Mouse (Mus musculus) neural tube, embryonic 15.5 days (tissue): ENCODE measurements around the gene Smyd3. TPM values are rescaled to one million over a fixed set of nuclear protein-coding genes. Genes with fewer than 3 reads are reported as not detected.
"Not testable (repeated sequence)": the region's sequence is repeated elsewhere in the genome, so short reads cannot be mapped to it uniquely, and the experiment has no call there.

Experiments used
- ATAC-seq: fragments of 200-750 bp; cut with Nextera tagmentation; 2 replicates; pipeline ENCODE4 v1.8.0; 2017; ENCODE audit warnings: mild to moderate bottlenecking, moderate TSS enrichment, moderate library complexity; ENCODE audit not compliant: low FRiP score
- H3K27ac ChIP-seq: fragments of 300-500 bp; sonication (generic); replicated peaks from 2 replicates; pipeline ENCODE4 v1.5.1; 2015; ENCODE audit warnings: mild to moderate bottlenecking, inconsistent platforms
- H3K27me3 ChIP-seq: fragments of 300-500 bp; sonication (generic); replicated peaks from 2 replicates; pipeline ENCODE4 v1.6.1; 2015; ENCODE audit warnings: inconsistent platforms
- H3K36me3 ChIP-seq: fragments of 300-500 bp; sonication (generic); 2 replicates; pipeline ENCODE4 v1.6.1; 2015; ENCODE audit warnings: inconsistent platforms
- H3K4me1 ChIP-seq: fragments of 300-500 bp; sonication (generic); 2 replicates; pipeline ENCODE4 v1.6.1; 2015; ENCODE audit warnings: inconsistent platforms
- H3K4me2 ChIP-seq: fragments of 300-500 bp; sonication (generic); 2 replicates; pipeline ENCODE4 v1.6.1; 2015; ENCODE audit warnings: inconsistent platforms, mild to moderate bottlenecking, moderate library complexity
- H3K4me3 ChIP-seq: fragments of 300-500 bp; sonication (generic); replicated peaks from 2 replicates; pipeline ENCODE4 v1.5.1; 2015; ENCODE audit warnings: mild to moderate bottlenecking, inconsistent platforms
- H3K9ac ChIP-seq: fragments of 300-500 bp; sonication (generic); replicated peaks from 2 replicates; pipeline ENCODE4 v1.6.1; 2015; ENCODE audit warnings: mild to moderate bottlenecking, inconsistent platforms
- H3K9me3 ChIP-seq: fragments of 300-500 bp; sonication (generic); replicated peaks from 2 replicates; pipeline ENCODE4 v1.6.1; 2016; ENCODE audit warnings: inconsistent platforms
- WGBS: fragments of 180-500 bp; shearing (Covaris S2); methylation state at CpG from one replicate; pipeline ENCODE4 v1.1.7; 2015; ENCODE audit warnings: mixed read lengths; 5-methylcytosine and 5-hydroxymethylcytosine counted together
- polyA plus RNA-seq: library from polyadenylated mRNA; unstranded; fragments of >200 nt; fragmentation: Nextera tagmentation; extraction: Ambion mirVana; gene quantifications from 2 replicates; pipeline ENCODE4 v1.2.1, GENCODE M21; 2015

The Smyd3 gene
- polyA plus RNA-seq, 1 experiment from 2014 or later, result 26.0 TPM

GRCm38 (mm10) chr1:179551336-179551735, 33.5 kb upstream of the Smyd3 start:
- ATAC-seq, result no peak
- 91% methylated on average over 3 of the region's 3 CpGs for WGBS

DNA sequence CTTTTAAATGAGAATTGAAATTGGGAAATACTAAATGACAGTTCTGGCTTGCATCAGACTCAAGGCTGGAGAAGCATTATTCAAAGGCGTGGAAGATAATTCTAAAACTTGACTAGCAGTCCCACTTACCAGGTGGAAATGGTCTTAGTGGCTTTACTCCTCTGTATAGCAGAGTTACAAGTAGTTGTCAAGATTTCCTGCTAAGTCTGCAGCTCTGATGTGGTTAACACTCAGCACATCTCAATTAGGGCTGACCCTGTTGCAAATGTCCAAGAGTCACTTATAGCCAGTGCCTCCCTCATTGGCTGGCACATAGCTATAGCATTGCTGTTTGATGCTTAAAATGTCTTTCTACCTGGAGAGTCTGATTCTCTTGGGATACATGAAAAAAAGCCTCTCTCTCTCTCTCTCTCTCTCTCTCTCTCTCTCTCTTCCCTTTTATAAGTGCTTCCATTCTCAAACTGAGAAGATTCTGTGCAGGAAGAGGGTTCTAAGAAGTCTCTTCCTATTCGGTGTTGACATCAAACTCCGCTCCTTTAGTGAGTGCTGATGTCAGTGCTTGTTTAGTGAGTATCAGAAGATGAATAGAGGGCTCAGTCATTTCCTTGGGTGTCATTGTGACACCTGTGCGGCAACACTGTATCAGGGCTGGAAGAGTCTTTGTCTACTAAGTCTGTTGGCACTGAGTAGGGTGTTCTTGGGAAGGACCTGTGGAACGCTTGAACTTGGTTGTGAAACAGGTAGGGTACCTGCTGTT, 31.3 kb upstream of the Smyd3 start:
- ATAC-seq, result no peak
- Histone ChIP-seq H3K4me2 (no peak overlapping the region), H3K27me3 (no peaks in the 10 kb centered on the region), H3K27ac (no peak overlapping the region), H3K4me3 (no peak overlapping the region), H3K36me3 (no peaks in the 10 kb centered on the region), H3K4me1 (peaks cover 41% of the 10 kb centered on the region), H3K9me3 (no peaks in the 10 kb centered on the region), H3K9ac (no peak overlapping the region)
- 94% methylated on average over 5 of the region's 5 CpGs for WGBS

More at GRCm38 (mm10) chr1:179551336-179551735, 33.5 kb upstream of the Smyd3 start:
- H3K9me3 ChIP-seq, result no peaks in the 10 kb centered on the region
- no peak overlapping the region for H3K9ac ChIP-seq
- no peaks in the 10 kb centered on the region for H3K36me3 ChIP-seq
- H3K4me1 ChIP-seq, result peaks cover 27% of the 10 kb centered on the region
- no peak overlapping the region for H3K4me2 ChIP-seq
- no peak overlapping the region for H3K27ac ChIP-seq
- no peaks in the 10 kb centered on the region for H3K27me3 ChIP-seq
- no peak overlapping the region for H3K4me3 ChIP-seq

- no peak overlapping the region for H3K27ac ChIP-seq
- H3K4me2 ChIP-seq, result peak overlapping the region; percentile 87
- ATAC-seq, result no peak
- no peak overlapping the region for H3K4me3 ChIP-seq
- H3K9me3 ChIP-seq, result no peaks in the 10 kb centered on the region
- 77% methylated on average over 11 of the region's 11 CpGs for WGBS
- no peaks in the 10 kb centered on the region for H3K27me3 ChIP-seq
- H3K9ac ChIP-seq, result no peak overlapping the region
- H3K36me3 ChIP-seq, result no peaks in the 10 kb centered on the region
- H3K4me1 ChIP-seq, result peaks cover 34% of the 10 kb centered on the region
These were observed 30.4 kb upstream of the Smyd3 start for GRCm38 (mm10) chr1:179548220-179548619.

- H3K36me3 ChIP-seq, result no peaks in the 10 kb centered on the region
- H3K27me3 ChIP-seq, result no peaks in the 10 kb centered on the region
- WGBS, result 11% methylated on average over 5 of the region's 5 CpGs
- peak overlapping the region; percentile 77 for H3K9ac ChIP-seq
- ATAC-seq, result no peak
- peaks cover 34% of the 10 kb centered on the region for H3K4me1 ChIP-seq
- H3K9me3 ChIP-seq, result no peaks in the 10 kb centered on the region
- H3K27ac ChIP-seq, result peak overlapping the region; percentile 97
- H3K4me3 ChIP-seq, result peak overlapping the region; percentile 71
- H3K4me2 ChIP-seq, result peak overlapping the region; percentile 87
These were observed 29.3 kb upstream of the Smyd3 start for GRCm38 (mm10) chr1:179547176-179547575.

DNA sequence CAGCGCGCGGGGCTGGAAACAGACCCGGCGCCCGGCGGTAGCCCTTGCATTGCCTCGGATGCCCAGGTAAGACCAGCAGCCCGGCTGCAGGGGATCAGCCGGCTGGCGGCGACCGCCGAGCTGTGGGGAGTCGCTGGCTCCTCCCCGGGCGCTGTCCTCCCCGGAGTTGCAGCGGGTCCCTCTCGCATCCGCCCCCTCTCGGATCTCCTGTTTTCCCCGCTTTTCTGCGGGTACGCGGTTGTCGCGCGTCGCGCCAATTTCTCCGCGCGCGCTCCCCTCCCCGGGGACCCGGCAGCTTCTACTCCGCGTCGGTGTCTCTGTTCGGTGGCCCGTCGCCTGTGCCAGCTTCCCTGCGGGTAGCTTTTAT, 28.7 kb upstream of the Smyd3 start:
- H3K4me1 ChIP-seq, result peaks cover 34% of the 10 kb centered on the region
- ATAC-seq, result peak; percentile 79
- H3K27me3 ChIP-seq, result no peaks in the 10 kb centered on the region
- H3K4me2 ChIP-seq, result peak overlapping the region; percentile 87
- H3K36me3 ChIP-seq, result peaks cover under 1% of the 10 kb centered on the region; the same call in 1 of the 2 replicates
- no peaks in the 10 kb centered on the region for H3K9me3 ChIP-seq
- H3K9ac ChIP-seq, result peak overlapping the region; percentile 77
- peak overlapping the region; percentile 97 for H3K27ac ChIP-seq
- peak overlapping the region; percentile 71 for H3K4me3 ChIP-seq
- under 1% methylated on average over 25 of the region's 44 CpGs for WGBS

DNA sequence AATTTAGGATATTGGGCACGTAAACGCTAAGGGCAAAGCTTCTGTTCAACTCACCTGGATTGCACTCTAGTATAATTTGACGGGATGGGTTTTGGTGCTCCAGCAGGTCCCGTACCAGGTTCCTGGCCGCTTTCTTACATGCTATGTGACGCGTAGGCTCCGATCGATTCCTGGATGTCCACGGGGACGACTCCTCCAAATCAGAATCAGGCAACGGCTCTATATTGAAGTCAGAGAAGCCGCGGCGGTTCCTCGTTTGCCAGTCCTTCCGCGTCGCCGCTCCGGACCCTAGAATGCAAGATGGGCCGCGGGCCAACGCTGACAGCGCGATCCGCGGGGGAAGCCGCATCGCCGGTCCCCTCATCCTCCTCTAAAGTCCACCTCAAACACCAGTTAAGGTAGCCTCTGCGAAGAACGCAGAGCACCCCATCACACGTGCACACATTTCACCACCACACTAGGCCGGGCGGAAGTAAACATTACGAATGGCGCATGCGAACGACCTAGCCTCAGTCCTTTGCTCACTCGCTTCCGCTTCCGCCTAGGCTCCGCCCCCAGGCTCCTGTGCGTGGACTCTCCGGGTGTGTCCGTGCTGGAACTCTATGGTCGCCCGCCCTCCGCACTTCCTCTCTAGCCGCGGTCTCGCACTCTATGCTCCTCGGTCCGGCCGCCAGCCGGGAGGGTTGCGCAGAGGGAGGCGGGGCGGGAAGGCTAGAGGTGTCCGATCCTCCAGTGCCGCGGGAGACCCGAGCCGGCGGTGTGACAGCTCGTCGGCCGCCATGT, 28.1 kb upstream of the Smyd3 start, which contains the start of the genes Tfb2m and Cnst:
TSS of gene Tfb2m (minus strand) at position 500 of the 783 bp plus-strand sequence.
TSS of gene Cnst (plus strand) at position 603 of the 783 bp plus-strand sequence.
- H3K27me3 ChIP-seq, H3K9me3 ChIP-seq, H3K36me3 ChIP-seq: not testable (repeated sequence)
- ATAC-seq, result peak; percentile 99
- Histone ChIP-seq H3K4me2 (peak within 1 kb of the TSS; percentile 87), H3K9ac (peak within 1 kb of the TSS; percentile 77), H3K4me3 (peak within 1 kb of the TSS; percentile 71), H3K4me1 (peaks cover 34% of the 10 kb centered on the region), H3K27ac (peak within 1 kb of the TSS; percentile 97)
- WGBS, result under 1% methylated on average over 69 of the region's 69 CpGs

- H3K36me3 ChIP-seq, result peaks cover 35% of the 10 kb centered on the region
- H3K4me3 ChIP-seq, result no peak overlapping the region
- H3K27ac ChIP-seq, result no peak overlapping the region
- no peak overlapping the region for H3K9ac ChIP-seq
- H3K4me2 ChIP-seq, result no peak overlapping the region
- WGBS, result 65% methylated on average over 3 of the region's 3 CpGs
- peaks cover 15% of the 10 kb centered on the region for H3K4me1 ChIP-seq
- H3K27me3 ChIP-seq, result no peaks in the 10 kb centered on the region
- ATAC-seq, result no peak
- no peaks in the 10 kb centered on the region for H3K9me3 ChIP-seq
These were observed 23.7 kb upstream of the Smyd3 start for GRCm38 (mm10) chr1:179541502-179541901.

- no peak for ATAC-seq
- peaks cover 7% of the 10 kb centered on the region for H3K4me1 ChIP-seq
- H3K9ac ChIP-seq, result no peak overlapping the region
- H3K4me2 ChIP-seq, result no peak overlapping the region
- WGBS, result 92% methylated on average over 3 of the region's 3 CpGs
- no peaks in the 10 kb centered on the region for H3K9me3 ChIP-seq
- no peaks in the 10 kb centered on the region for H3K27me3 ChIP-seq
- no peak overlapping the region for H3K27ac ChIP-seq
- no peak overlapping the region for H3K4me3 ChIP-seq
- H3K36me3 ChIP-seq, result peaks cover 40% of the 10 kb centered on the region
These were observed 22.0 kb upstream of the Smyd3 start for GRCm38 (mm10) chr1:179539887-179540286.

DNA sequence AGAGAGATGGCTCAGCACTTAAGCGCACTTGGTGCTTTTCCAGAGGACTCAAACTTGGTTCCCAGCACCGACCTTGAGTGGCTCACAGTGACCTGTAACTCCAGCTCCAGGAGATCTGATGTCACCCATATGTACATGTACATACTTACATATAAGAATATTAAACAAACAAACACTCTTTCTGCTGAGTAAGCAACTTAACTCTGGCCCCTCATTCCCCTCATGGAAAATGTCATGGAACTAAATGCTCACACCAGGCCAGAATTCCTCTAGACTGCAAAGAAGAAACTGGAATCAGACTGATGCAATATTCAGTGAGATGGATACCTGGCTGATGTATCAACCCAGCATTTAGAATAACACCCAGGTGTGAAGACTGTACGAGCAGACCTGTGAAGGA, 21.2 kb upstream of the Smyd3 start:
- Histone ChIP-seq H3K4me1 (no peaks in the 10 kb centered on the region), H3K4me2 (no peak overlapping the region), H3K27me3 (no peaks in the 10 kb centered on the region), H3K9me3 (no peaks in the 10 kb centered on the region), H3K36me3 (peaks cover 45% of the 10 kb centered on the region), H3K9ac (no peak overlapping the region), H3K27ac (no peak overlapping the region), H3K4me3 (no peak overlapping the region)
- 92% methylated on average over 3 of the region's 3 CpGs for WGBS
- ATAC-seq, result no peak

GRCm38 (mm10) chr1:179519901-179520300, 2.1 kb upstream of the Smyd3 start:
- WGBS, result 82% methylated on average over 3 of the region's 3 CpGs
- Histone ChIP-seq H3K4me2 (no peak overlapping the region), H3K27me3 (0 out of 2 replicates have a peak, but pooled peaks cover 3% of the 10 kb centered on the region), H3K27ac (no peak overlapping the region), H3K4me3 (no peak overlapping the region), H3K36me3 (no peaks in the 10 kb centered on the region), H3K9ac (no peak overlapping the region), H3K4me1 (peaks cover 12% of the 10 kb centered on the region), H3K9me3 (no peaks in the 10 kb centered on the region)
- ATAC-seq, result no peak

DNA sequence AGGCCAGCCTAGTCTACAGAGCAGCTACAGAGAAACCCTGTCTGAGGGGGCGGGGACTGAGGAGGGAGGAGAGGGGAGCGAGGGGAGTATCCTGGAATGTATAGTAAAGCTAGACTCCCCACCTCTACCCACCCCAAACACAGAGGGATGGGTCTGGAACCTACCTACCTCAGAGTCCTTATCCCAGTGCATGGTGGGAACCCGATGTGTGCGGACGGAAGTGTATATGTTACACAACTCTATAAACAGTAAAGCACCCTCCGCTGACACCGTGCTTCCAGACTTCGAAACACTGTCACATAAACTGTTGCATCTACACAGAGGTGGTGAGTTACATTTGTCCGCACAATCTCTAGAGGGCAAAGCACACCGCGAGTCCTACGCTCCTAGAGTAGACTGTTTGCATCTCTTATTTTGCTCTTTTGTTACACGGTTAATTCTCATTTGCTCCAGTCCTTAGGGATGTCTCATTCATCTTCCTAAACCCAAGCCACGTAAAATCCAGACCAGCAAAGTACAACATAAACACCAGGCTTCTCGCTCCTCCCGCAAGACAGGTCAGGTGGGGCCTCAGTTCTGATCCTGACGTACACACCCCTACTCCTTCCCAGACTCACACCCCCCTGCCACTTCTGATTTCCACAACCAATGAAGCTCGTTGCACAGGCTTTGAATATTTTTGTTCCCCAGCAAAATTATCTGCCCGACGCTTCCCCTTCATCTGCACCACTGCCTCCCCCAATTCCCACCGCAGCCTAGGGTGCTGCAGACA, 714 bp downstream of the Smyd3 start:
- H3K9me3 ChIP-seq, result no peaks in the 10 kb centered on the region
- ATAC-seq, result peak; percentile 60
- 0 out of 2 replicates have a peak overlapping the region, but pooled peaks have one; percentile 42 for H3K27ac ChIP-seq
- peak overlapping the region; percentile 97 for H3K4me2 ChIP-seq
- H3K4me3 ChIP-seq, result peak overlapping the region; percentile 62
- no peaks in the 10 kb centered on the region for H3K36me3 ChIP-seq
- WGBS, result under 1% methylated on average over 21 of the region's 21 CpGs
- H3K27me3 ChIP-seq, result 0 out of 2 replicates have a peak, but pooled peaks cover 3% of the 10 kb centered on the region
- peak overlapping the region; percentile 63 for H3K9ac ChIP-seq
- H3K4me1 ChIP-seq, result peaks cover 12% of the 10 kb centered on the region
